Mouse (Mus musculus): ENCODE results near the gene Gm3776.
"Not testable (repeated sequence)": the region's sequence is repeated elsewhere in the genome, so short reads cannot be mapped to it uniquely, and the experiment has no call there.

DNA sequence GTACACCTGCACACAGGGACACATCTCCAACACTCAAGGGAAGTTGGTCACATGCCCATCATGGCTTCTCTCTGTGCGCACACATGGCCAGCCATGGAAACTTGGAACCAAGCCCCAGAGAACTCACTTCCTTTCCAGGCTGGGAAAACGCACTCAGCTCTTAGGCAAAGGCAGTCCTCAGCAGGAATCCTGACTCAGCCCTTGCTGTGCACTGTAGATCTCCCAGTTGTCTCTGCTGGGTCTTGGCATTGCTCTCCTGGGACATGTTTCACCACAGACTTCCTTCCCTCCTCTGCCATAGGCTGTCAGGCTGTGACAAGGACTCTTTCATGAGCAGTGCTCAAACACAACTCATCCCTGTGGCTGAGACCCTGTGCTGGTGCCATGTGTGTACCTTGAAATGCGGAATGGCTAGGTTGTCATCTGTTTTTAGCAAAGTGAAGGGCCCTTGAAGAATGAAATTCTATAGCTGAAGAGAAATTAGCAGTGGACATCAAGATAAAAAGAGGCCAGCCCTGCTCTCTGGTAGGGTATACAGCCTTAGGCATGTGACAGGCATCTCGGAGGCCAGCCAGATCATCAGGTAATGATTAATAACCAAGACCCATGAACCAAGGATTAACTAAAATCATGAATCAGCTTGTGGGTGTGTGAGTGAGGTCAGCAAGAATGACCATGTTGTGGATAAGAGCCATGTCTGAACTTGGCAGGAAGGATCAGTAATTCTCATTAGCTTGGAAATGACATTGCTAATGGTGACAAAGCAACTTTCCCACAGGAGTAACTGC, 1.1 kb upstream of the Gm3776 start:
- not testable (repeated sequence) for TF ChIP-seq CTCF, EP300 (IDR thresholded peaks at IDR 0.05; ENCODE audit: low read depth)

Measured in liver, postnatal 0 days (tissue).